Mouse (Mus musculus): ENCODE data around the gene Srsf3. TPM values are rescaled to one million over a fixed set of nuclear protein-coding genes. Genes with fewer than 3 reads are reported as not detected.
A peak's percentile ranks its signal among the peaks of the same experiment; 100 is the strongest.

Srsf3 gene
- total RNA-seq, 2 experiments from 2014 or later = 235 to 271 TPM

DNA sequence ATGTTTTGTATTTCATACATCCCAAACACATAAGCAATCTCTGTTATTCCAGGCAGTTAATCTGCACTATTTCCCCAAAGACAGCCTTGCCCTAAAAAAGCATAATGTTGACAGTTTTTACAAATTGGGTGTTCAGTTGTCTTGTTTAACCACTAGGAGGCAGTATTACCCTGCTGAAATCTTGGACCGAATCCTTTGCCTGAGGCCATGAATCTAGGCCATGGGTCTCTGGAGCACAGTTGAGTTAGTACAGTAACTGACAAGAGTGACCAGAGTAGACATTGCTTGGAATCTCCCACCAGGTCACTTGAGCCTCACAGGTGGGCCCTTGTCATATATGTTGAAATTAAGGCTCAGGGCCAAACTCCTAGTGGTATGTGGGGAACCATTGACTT lies 12.5 kb downstream of the Srsf3 start:
- no peak for DNase-seq (ENCODE audit: low spot score in 2 of 2)

DNA sequence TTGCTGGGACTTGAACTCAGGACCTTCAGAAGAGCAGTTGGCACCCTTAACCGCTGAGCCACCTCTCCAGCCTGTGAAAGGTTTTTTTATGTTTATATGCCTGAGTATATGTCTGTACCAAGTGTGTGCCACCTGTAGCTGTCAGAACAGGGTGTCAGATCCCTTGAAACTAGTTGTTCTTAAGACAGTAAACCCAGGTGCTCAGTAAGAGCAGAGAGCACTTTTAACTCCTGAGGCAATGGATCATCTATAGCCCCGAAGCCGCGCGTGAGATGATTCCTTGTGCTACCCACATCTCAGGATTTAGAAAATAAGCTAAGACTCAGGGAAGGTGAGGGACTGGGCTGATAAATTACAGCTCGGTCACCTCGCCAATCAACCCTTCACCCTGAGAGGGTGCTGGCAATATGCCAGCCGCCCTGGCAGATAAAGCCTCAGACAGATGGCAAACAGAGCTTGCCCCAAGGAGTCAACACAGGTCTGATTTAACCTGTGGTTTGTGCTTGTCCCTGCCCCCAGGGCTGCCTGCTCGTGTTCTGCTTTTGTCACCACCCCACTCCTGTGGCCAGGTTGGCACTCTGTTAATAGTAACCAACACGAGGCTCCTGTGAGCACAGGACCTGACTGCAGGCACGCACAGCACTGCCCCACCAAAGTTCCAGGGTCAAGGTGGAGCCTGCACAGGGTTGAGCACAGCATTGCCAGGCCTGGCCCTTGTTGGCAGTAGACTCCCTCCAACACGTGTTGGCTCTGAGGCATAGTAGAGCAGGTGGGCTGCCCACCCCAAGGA lies 13.5 kb downstream of the Srsf3 start:
- no peak for DNase-seq (ENCODE audit: low spot score in 2 of 2)

DNA sequence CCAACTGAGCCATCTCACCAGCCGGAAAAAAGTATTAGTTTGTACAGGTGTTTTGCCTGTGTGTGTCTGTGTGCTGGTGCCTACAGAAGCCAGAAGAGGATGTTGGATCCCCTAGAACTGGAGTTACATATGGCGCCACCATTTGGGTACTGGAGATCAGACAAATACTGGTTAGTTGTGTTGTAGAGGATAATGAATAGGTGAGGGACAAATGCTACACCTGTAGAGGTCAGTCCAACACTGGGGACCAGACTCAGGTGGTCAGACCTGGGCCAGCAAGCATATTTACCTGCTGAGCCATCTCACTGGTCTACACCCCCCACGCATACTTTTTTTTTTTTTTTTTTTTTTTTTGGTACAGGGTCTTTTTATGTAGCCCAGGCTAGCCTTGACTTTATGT lies 14.4 kb downstream of the Srsf3 start:
- DNase-seq (ENCODE audit: low spot score in 2 of 2) = no peak

DNA sequence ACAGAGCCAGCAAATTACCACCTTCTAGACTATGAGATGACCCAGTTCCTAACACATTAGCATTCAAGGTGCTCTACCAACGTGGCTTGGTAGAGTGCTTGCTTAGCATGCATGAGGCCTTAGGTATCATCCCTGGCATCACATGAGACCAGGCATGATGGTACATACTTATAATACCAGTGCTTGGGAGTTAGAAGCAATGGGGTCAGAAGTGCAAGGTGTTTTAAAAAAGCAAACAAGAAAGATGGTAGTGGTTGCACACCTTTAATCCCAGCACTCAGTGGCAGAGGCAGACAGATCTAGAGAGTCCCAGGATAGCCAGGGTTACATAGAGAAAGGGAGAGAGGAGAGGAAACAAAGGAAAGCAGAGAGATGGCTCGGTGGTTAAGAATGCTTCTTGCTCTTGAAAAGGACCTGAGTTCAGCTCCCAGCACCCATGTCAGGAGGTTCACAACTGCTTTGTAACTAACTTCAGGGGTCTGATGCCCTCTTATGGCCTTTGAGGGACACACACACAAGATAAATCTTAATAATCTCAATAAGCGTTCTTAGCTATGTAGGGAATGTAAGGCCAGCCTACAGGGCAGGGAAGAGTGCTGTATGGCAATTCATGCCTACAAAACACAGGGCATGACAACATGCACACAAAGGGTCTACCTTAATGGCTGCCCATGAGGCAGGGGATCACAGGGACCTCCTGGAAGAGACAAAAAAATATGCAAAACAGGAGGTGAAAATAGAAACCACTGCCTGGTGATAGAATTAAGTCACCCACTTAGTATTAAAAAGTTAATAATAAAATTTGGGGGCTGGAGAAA lies 15.5 kb downstream of the Srsf3 start:
- DNase-seq (ENCODE audit: low spot score in 2 of 2) = no peak

- peak; percentile 69 to 70 for DNase-seq (ENCODE audit: low spot score in 2 of 2)
Measured at GRCm38 (mm10) chr17:29048748-29049507, 16.5 kb downstream of the Srsf3 start.

- DNase-seq (ENCODE audit: low spot score in 2 of 2) = no peak
Measured at GRCm38 (mm10) chr17:29049508-29049889, 17.1 kb downstream of the Srsf3 start.

DNA sequence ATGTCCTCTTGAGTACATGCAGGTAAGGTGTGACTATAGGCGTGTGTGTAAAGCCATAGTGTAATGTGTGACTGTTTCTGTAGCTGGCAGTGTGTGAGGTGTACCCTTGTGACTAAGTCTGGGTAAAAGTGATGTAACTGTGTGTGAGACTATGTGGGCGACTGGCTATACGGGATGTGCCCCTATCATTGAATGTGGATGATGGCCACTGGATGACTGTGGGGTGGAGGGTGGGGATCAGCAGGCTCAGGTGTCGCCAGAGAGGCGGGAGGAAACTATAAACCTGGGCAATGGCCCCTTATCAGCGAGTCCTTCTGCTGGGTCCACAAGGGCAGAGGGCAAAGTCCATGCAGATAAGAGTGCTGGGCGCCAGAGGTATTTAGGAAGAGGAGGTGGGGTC lies 17.5 kb downstream of the Srsf3 start:
- DNase-seq (ENCODE audit: low spot score in 2 of 2) = no peak

GRCm38 (mm10) chr17:29050791-29051190 lies 18.4 kb downstream of the Srsf3 start:
- DNase-seq (ENCODE audit: low spot score in 2 of 2) = no peak

DNA sequence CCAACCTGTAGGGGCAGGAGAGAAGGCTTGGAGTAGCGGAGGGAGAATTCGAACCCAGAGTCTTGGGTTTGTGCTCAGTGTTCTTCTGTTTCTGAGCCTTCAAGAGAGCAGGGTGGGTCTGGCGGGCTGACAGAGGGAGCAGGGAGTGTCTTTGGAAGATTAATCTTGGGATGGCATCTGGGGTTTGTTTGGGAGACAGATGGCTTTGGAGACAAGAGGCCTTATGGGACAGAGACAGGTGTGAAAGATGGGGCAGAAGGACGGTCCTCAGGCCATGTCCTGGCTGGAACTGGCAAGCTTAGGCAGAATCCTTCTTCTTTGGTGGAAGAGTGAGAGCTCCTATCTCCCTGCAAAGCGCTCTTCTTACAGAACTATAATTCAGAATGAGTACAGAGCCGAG lies 20.6 kb downstream of the Srsf3 start:
- no peak for DNase-seq (ENCODE audit: low spot score in 2 of 2)

DNA sequence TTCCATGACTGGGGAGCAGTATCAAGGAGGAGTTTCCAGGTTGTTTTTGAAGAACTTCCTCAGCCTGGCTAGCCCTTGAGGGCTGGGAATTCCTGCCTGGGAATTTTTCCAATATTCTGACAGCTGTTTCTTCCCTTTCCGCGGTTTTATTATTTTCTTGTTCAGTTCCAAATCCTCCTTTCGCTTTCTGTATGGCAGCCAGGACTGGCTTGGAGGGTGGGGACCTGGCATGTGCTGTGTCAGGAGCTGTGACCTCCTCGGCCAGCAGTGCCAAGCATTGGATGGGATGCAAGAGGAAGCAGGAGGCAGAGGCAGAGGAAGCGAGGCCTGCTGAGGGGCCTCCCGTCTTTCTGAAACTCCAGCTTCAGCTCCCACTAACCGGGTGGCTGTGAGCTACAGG lies 21.4 kb downstream of the Srsf3 start:
- DNase-seq (ENCODE audit: low spot score in 2 of 2) = no peak

- DNase-seq (ENCODE audit: low spot score in 2 of 2) = no peak
Measured at GRCm38 (mm10) chr17:29054429-29054828, 22.0 kb downstream of the Srsf3 start.

- DNase-seq (ENCODE audit: low spot score in 2 of 2) = no peak
Measured at GRCm38 (mm10) chr17:29055586-29055985, 23.2 kb downstream of the Srsf3 start.

- DNase-seq (ENCODE audit: low spot score in 2 of 2) = no peak
Measured at GRCm38 (mm10) chr17:29056207-29056606, 23.8 kb downstream of the Srsf3 start.

GRCm38 (mm10) chr17:29056699-29057151 lies 24.3 kb downstream of the Srsf3 start:
- DNase-seq (ENCODE audit: low spot score in 2 of 2) = no peak

- no peak for DNase-seq (ENCODE audit: low spot score in 2 of 2)
Measured at GRCm38 (mm10) chr17:29057361-29057890, 25.0 kb downstream of the Srsf3 start.

GRCm38 (mm10) chr17:29057961-29058360 lies 25.5 kb downstream of the Srsf3 start:
- no peak for DNase-seq (ENCODE audit: low spot score in 2 of 2)

- no peak for DNase-seq (ENCODE audit: low spot score in 2 of 2)
Measured at GRCm38 (mm10) chr17:29058487-29058886, 26.1 kb downstream of the Srsf3 start.

- no peak for DNase-seq (ENCODE audit: low spot score in 2 of 2)
Measured at GRCm38 (mm10) chr17:29059581-29059980, 27.2 kb downstream of the Srsf3 start.

GRCm38 (mm10) chr17:29060946-29061345 lies 28.5 kb downstream of the Srsf3 start:
- no peak for DNase-seq (ENCODE audit: low spot score in 2 of 2)

DNA sequence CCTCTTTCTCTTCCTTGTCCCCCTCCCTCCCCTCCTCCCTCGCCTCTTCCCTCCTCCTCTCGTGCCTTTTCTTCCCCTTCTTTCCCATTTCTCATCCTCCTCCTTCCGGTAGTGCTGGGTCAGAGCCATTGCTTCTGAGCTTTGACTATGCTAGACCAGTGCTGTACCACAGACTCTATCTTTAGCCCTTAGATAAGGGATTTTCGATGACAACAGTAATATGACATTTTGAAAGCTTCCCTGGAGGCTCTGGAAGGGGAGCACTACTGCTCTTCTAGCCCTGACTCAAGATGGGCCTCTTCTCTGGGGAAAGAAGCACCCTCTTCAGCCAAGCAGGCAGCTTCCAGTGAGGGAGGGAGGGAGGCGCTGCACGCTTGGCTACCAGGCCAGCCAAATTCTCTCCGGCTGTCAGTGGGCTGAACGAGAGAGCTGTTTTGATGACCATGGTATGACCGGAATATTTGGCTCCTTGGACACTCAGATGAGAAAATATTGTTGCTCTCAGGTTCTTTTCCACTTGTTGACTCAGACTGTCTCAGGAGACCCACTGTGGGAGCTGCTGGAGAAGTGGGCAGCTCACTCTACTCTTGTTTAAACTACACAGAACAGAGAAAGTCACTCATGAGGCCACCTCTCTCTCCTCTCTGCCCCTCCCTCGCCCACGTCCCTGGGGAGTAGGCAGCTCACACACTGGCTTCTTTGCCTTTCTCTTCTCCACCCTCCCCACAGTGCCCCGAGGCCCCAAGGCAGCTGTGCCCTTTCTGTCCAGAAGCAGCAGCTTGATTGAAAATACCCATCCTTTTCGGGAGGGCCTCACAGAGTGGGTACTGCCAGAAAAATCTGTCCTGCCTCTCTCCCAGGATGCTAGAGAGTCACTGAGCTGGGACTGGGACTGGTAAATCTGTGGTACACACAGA lies 29.9 kb downstream of the Srsf3 start:
- no peak for DNase-seq (ENCODE audit: low spot score in 2 of 2)

All from adrenal gland, postnatal 4 days (tissue).